Mouse (Mus musculus): ENCODE results near the gene Hnrnpa1.

DNA sequence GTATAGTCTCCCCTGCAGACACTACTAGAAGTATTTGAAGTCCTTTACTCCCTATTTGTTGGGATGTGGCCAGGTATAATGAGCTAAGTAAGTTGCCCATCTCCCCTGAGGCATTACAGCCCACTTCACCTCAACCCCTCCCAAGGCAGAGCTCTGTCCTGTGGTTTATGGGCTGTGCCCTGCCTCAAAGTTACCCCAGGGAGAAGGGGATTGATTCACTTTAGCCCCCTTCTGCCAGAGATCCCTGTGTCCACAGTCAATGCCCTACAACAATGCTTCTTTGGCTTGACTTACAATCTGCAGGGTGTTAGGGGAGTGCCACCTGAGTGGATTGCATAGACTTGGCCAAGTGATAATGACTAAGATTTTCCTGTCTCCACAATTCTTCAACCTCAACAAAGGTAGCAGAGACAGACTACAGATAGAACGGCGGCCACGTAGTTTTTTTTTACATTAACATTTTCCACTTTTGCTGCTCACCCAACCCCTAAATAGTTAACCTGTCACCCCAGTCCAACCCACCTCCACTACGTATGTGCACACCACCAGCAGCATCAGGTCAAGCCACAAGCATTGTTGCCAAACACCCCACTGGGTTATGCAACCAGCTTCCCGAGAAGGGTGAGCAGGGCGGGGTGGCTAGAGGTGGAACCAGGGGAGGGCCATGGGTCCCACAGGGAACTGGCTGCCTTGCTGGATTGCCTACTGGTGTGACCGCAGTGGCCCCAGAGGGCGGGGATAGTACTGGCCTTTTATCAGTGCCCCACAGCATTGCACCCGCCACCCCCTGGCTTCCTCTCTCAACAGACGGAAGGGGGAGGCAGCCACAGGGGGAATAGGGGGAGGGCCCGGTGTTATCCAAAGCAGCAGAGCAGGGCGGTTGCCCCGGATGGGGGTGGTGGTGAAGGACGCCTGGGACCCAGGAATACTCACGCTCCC lies 17.8 kb downstream of the Hnrnpa1 start, which contains the start of gene Nfe2:
- TF ChIP-seq POLR2A (IDR thresholded peaks at IDR 0.05; ENCODE audit: extremely low read depth, insufficient read depth, low read length), result peak; percentile 86
- TF ChIP-seq CTCF (IDR thresholded peaks at IDR 0.05; ENCODE audit: low read depth, low read length), result no peak
